Mouse (Mus musculus): ENCODE data around the gene Brd4.

Gene Brd4

DNA sequence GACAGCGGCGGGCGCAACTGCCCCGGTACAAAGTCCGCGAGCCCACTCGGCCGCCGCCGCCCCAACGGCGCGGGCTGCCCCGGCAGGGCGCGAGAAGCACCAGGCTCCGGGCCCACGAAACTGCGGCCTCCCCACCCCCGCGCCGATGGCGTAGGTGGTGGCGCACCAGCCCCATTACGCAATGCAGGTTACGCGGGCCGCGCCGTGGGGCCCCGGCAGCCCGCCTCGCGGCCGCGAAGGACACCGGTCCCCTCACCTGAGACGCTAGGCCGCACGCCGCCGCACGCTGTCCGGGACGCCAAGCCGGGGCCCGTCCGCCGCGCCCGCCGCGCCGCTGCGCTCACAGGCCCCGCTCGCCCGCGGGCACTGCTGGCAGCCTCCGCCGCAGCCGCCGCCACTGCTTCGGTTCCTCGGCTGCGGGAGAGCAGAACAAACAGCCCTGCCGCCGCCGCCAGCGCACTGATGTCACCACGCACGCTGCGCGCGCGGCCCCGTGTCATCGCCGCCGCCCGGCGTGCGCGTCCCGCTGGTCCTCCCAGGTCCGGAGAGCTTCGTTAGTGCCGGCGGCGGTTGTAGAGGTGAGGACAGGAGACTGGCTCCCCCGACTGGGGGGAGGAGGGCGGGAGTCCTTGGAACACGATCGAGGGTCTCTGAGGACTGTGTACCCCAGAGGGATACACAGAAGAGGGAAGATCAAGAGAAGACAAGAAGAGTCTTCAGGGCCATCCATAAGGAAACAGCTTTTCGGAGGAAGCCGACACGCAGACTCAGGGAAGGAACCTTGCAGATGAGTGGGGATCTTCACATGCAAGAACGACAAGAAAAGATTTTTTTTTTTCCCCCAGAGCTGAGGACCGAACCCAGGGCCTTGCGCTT is at the start of gene Brd4:
Gene Brd4 (minus strand): TSS at position 461 of the 876 bp plus-strand sequence.
- peak; percentile 92 to 94 for DNase-seq (ENCODE audit: low spot score in 2 of 2)

DNA sequence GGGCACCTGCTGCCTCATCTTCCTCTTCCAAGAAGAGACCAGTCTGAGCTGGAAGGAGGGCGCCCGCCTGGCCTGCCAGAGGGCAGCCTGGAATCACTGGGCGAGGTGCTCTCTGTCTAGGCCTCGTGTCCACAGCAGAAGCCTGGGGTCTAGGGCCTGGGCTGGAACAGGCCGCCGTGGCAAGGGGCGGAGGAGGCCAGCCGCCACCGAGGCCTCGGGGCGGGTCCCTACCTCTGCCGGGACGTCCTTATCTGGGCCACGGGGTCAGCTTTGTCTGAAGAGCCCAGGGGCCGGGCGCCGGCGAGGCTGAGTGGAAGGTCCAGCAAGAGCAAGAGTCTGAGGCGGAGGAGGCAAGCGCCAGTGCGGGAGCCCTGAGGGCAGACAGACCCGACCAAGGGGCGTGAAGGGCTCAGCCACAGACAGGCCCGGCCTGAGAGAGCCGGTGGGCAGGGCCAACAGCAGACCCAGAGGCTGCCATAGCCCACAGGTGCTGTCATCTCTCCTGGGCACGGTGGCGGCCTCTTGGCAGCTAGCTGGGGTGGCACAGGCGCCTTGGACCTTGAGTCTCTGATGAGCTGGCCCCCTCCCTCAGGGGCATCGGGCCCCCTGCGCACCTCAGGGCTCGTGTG is 49.3 kb upstream of the Brd4 start:
- no peak for DNase-seq (ENCODE audit: low spot score in 2 of 2)

DNA sequence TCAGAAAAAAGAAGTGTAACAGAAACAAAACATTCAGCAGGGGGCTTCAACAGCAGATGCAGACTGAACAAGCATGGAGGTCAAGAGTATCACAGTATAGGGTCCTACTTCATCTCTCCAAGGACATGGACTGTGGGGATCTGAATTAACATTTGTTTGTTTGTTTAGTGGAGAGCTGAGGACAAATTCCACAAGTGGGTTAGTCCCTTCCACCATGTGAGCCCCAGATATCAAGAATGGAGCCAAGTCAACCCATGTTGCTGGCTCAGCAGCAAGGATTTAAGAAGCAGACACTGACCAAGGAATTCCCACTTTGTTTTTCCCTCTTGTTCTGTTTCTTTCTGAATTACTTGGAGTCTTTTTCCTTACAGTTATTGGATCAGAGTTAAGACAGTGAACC is 43.0 kb upstream of the Brd4 start:
- no peak for DNase-seq (ENCODE audit: low spot score in 2 of 2)

DNA sequence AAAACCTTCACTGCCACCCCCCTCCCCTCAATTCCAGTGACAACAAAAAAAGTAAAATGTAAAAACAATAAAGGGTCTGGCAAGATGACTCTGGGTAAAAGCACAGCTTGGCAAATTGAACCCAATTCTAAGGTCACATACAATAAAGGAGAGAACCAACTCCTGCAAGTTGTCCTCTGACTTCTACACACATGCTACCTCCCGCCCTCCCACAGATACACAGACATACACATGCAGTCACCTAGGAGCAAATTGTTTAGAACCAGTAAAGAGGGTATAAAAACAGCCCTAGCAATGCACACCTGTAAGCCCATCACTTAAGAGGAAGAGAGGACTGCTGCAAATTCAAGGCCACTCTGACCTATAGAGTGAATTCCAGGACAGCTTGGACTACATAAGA is 38.3 kb upstream of the Brd4 start:
- DNase-seq (ENCODE audit: low spot score in 2 of 2), result no peak

DNA sequence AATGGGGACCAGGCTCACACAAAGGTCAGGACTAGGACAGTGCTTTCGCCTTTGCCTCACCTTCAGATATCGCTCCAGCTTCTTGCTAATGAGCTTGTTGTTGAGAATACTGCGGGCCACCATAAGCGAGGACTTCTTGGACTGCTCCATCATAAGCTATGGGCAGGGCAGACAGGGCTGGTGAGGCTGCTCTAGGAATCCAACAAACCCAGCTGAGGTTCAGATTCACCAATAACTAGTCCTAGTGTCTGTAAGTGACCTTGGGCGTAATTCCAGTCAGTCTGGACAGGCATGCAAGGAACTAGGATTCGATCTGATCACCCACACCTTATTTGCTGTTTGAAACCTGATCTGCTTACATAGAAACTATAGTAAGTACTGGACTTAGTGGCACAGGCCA is 37.3 kb upstream of the Brd4 start:
- peak in 1 of 2 experiments; percentile 23 for DNase-seq (ENCODE audit: low spot score in 2 of 2)

DNA sequence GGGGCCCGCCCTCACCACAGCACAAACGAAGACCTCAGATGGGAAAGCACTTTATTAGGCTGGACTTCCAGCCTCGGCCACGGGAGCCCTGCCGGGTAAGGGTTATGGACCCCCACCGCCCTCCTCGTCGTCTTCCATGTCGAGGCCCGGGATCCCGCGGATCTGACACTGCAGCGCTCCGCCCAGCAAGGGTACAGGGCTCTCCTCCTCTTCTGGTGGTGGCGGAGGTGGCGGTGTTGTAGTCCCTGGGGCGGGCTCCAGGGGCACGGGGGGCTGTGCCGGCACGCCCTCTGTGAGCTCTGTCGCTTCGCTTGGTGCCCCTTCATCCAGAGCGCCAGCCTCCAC is 36.8 kb upstream of the Brd4 start:
- no peak for DNase-seq (ENCODE audit: low spot score in 2 of 2)

DNA sequence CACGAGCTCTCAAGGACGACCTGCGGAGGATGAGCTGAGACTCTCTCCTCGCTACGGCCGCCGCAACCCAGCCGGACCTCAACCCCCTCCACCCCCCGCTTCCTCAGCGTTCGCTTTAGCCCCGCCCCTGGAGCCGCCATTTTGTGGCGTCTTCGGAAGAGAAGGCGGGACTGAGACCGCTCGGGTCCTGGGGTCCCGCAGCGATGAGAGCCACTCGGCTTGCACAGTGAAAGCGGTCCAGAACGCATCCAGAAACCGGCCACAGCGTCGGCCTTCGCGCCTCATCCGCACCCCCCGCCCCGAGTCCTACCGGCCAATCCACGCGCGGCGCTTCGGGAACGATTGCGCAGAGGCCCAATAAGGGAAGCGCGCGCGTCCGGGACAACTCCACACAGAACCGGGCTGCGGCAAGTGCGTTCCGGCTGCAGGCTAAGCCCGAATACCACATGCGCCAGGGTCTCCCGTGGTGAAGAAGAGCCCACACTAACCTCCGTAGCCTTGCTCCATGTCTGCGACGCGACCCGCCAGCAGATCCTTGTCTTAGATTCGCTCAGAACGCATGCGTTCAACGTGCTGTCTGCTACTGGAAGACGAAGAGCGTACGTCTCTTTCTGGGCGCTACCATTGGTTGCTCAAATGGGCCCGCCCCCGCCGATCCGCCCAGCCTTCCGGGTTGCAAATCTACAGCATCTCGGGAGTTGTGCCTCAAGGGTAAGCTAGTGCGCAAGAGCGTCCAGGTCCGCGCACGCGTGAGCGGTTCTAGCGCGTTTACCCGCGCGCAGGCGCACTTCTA is 36.3 kb upstream of the Brd4 start, which contains the start of gene Akap8:
Gene Akap8 (minus strand): TSS at position 642 of the 793 bp plus-strand sequence.
- peak; percentile 85 to 97 for DNase-seq (ENCODE audit: low spot score in 2 of 2)

DNA sequence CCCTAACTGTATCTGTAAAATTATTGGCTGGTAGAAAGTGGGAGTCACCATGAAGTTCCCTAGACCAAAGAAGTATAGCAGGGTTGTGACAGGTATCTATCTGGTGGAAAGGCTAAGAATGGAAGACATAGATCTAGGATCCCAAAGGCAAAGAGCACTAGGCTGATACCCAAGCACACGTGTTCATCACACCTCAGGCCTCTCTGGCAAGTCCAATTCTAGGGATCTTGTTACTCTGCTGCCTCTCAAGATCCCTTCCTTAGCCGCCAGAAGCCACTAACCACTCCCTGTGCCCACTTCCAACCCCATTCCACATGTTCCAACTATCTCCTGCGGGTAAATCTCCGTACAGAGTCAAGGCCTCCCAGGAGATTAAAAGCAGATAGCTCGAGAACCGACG is 35.4 kb upstream of the Brd4 start:
- no peak for DNase-seq (ENCODE audit: low spot score in 2 of 2)

DNA sequence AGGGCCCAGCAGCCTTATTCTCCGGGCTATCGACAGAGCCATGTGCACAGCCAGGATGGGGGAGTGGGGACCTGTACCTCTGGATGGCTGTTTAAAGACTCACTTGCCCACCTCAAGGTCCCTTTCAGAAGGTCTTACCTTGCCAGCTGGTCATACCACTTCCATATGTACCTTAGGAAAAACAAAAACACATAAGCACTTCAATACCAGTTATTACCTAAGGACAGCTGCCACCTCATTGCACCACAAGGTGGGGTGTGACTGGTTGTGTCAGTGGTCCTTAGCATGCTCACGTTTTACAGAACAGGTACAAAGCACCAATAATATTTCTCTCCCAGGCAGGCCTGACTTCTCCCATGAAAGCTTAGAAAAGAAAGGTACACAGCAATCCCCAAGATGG is 33.2 kb upstream of the Brd4 start:
- no peak for DNase-seq (ENCODE audit: low spot score in 2 of 2)

DNA sequence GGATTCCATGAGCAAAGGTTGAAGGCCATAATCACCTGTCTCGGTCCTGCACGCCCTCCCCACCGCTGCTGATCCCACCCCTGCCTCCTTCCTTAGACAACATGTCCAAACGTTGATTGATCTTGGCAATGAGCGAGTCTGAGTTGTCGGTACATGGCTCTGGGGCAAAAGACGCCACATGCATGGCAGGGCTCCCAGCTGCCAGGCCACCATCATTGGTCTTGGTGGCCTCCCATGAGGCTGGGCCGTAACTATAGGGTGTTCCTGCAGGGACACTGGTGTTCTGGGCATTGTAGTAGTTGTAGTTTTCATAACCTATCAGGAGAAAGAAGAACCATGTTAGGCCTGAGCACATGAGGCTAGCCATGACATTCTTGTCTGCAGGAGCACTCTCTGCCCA is 32.5 kb upstream of the Brd4 start:
- no peak for DNase-seq (ENCODE audit: low spot score in 2 of 2)

DNA sequence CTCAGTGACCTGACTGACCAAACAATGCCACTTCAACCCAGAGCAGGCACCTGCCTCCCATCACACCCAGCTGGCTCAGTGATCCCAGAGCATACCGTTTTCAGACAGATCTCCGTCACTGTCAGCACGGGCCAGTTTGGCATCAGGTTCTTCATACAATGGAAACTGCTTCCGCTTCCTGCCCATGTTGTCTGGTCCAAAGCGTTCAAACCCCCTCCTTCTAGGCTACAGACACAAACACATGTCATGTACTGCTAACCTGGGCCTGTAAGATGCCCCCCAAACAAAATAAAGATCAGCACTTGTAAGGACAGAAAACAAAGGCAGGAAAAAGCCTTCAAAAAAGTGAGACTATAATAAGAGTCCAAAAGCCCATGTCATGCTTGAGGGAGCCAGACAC is 31.0 kb upstream of the Brd4 start:
- DNase-seq (ENCODE audit: low spot score in 2 of 2), result no peak

DNA sequence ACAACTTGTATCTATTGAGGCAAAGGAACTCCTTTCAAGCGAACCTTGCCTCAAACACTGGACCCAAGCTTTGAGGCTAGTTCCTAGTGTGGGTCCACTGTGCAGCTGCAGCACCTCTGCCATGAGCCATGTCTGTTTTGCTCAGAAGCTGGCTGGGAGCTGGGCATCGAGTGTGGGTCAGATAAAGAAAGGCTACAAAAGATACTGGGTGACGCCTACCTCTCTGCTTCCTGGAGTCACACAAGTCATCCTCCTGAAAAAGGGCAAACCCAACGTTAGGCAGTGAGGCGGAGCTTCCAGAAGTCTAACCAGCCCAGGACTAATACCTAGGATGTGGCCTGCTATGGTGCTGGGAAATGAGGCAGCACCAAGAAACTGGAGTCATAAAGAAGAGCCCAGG is 29.4 kb upstream of the Brd4 start:
- no peak for DNase-seq (ENCODE audit: low spot score in 2 of 2)

DNA sequence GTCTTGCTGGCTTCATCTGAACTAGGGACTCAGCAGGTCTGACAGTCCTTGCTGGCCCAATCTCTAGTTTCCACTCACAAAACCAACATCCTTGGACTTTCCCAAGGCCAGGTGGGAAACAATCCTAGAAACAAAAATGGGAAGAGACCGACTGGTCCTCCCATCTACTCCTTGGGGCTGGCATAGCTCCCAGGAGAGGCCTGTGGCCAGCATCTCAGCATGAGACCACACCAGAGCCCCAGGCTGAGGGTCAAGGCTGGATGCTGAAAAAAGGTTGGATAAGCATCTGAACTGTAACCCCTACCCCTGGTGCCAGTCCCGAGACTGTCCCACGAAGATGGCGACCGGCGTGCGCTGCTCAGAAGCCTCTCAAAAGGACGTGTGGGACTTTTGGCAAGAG is 28.3 kb upstream of the Brd4 start:
- no peak for DNase-seq (ENCODE audit: low spot score in 2 of 2)

DNA sequence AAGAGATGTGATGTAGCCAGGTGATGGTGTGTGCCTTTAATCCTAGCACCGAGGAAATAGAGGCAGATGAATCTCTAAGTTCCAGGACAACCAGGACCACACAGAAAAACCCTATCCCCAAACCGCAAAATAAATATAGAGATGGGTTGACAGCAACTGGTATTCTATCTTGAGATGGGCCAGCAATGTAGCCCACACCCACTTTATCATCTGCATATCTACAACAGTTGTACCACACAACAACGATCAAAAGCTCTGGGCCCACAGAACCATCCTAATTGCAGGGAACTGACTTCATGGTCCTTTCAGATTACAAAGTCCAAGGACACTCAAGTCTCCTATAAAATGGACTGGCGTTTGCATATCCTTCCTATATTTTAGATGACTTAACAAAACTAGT is 23.4 kb upstream of the Brd4 start:
- DNase-seq (ENCODE audit: low spot score in 2 of 2), result no peak

DNA sequence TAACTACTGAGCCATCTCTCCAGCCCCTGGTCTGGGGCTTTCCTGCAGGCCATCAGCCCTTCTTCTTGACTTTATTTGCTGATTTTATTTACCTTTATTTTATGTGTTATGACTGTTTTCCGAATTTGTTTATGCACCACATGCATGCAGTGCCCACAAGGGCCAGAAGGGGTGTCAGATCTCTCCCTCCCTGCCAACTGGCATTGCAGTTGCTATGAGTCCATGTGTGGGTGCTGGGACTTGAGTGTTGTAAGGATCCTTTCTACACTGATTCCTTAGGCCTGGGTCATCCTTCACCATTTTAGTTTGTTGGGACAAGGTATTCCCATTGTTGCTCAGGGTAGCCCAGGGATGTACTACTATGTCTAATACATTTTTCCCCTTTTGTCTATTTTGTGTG is 13.6 kb upstream of the Brd4 start:
- no peak for DNase-seq (ENCODE audit: low spot score in 2 of 2)

DNA sequence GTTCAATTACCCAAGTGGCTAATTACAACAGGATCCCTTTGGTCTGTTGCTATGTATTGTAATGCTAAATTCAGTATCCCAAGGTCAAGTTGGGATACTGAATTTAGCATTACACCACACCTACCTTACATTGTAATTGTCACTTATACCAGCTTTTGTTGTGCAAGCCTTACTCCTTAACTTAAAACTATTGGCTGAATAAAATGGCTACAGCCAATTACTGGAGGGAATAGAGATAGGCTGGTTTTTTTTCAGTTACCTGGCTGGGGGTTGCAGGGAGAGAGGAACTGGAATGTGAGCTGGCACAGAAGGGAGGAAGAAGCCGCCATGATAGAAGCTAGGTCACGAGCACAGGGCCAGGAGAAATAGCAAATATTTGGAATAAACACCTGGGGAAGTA is 11.4 kb upstream of the Brd4 start:
- DNase-seq (ENCODE audit: low spot score in 2 of 2), result no peak

DNA sequence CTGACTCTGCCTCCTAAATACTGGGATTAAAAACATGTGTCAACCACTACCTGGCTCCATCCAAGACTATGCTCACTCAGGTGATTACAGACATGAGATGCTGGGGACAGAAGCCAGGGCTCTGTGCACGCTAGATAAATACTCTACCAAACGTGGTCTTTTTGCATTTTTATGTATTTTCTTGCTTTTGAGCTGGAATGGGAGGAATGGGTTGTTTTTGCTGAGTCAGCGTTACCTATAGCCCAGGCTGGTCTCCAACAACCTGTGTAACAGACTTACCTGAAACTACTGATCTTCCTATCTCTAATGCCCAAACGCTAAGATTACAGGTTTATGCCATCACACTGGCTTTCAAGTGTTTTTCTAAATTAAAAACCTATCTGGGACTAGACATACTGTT is 10.6 kb upstream of the Brd4 start:
- DNase-seq (ENCODE audit: low spot score in 2 of 2), result no peak

DNA sequence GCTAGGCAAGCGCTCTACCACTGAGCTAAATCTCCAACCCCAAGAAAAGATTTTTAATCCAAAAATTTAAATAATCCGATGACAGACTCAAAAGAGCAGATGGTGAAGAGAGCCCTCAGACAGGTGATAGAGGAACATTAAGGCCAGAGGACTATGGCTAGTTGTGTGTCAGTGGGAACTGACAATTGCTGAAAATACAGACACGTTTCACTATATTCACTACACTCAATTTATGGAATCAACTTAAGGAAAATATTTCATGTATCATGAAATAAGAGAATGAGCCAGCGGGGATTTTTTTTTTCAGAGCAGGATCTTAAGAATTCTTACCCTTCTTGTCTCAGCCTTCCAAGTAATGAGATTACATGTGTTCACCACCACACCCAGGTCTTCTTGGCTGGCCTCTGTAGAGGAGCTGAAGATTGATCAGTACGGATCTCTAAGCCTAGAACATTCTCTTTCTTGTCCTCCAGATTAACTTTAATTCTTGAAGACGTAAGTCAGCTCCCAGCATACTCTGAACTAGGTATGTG is 682 bp upstream of the Brd4 start:
- no peak for DNase-seq (ENCODE audit: low spot score in 2 of 2)

DNA sequence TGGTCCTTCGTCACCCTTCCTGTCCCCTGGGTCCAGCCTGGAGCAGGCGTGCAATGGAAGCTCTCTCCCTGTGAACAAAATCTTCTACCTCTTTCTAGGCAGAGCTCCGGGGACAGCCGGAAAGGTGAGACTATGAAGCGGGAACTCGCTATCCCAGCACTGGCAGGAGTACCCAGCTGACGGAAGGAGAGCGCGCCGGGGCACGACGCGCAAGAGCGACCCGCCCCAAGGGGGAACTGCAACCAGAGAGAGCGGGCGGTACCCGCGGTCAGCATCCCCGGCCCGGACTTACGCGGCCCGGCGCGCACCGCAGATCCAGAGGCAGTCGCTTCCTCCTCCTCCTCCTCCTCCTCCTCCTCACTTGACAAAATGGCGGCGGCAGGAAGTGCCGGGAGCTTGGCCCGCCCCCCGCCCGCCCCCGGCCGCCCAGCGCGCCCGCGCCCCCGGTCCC is 726 bp downstream of the Brd4 start:
- DNase-seq (ENCODE audit: low spot score in 2 of 2), result peak; percentile 72 to 76

DNA sequence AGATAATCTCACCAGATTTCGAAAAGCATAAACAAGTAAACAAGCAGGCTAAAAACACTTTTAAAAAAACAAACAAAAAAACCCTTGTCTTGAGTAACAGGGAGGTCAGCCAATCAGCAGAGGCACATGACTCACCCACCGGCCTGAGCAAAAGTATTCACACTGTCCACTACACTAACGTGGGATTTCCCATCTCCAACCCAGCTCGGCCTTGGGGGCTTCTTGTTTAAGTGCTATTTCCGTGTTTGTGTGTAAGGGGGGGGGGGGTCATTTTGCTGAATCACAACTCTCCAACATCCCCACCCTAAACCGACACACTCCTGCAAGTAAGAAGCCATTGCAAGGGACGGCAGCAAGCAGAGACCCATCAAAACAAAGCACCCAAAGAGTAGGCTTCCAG is 1.2 kb downstream of the Brd4 start:
- DNase-seq (ENCODE audit: low spot score in 2 of 2), result no peak

DNA sequence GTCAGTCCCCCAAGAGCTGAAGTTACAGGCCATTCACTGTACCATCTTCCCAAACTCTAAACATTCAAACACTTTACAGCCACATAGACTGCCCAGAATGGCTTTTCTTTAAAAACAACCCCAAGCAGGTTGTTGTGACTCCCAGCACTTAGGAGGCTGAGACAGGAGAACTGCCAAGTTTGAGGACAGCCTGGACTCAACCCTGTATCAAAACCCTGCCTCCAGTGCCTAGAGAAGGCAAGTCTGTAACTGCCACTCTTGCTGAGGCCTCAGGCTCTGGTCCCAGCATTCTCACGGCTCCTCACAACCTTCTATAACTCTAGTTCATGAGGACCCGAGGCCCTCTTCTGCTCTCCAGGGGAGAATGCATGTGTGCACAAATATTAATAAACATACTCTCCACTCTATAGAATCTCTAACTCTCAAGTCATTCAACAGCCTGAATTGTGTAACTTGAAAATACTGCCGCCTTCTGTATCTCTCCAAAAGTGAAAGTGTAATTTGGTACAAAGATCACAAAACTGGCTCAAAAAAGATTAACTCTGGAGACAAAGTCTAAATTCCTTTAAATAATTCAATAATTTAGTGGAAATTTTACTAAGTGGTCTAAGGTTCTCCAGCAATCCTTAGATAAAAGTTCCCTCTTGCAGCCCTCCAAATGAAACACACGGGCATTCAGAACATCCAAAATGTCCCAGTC is 2.8 kb downstream of the Brd4 start:
- DNase-seq (ENCODE audit: low spot score in 2 of 2), result no peak

DNA sequence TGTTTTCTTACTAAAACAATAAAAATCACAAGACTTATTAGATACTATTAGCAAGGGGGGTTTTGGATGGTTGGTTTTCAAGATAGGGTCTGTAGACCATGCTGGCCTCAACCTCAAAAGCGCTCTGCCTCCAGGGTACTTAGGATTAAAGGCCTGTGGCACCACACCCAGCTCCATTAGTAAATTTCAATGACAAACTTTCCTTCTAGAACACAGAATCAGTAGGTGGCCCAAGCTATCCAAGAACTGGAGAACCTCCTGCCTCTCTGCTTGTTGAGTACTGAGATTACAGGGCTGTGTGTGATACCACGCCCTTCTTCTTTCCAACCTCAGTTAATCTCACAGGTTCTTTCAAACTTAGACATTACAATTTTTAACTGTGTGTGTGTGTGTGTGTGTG is 3.4 kb downstream of the Brd4 start:
- no peak for DNase-seq (ENCODE audit: low spot score in 2 of 2)
